ENCODE assay signal across 18 mouse cellular contexts in genomic region chr17:5566006-5566405, GRCm38 (mm10).
DNase-seq lines count a peak whose midpoint lies in the region; ATAC-seq and TF ChIP-seq lines count a peak whose summit lies in the region.
"Had no signal": no experiment of that assay in that cellular context is flagged by ENCODE, and none has a peak within 500 bp of the region (broad histone marks: within the 10 kb centered on the region; RNA-seq: fewer than 3 reads in every experiment).

No protein-coding gene starts in this region.

- H3K4me3 ChIP-seq in hindbrain, postnatal 0 days (ENCODE audit: low read length): no peak overlapping the region
- H3K4me3 ChIP-seq: limb, embryonic 10.5 days; midbrain, embryonic 15.5 days had no signal

- WGBS in hindbrain, postnatal 0 days: 78% methylated on average over 7 of the region's 7 CpGs

- no peak for ATAC-seq in hindbrain, postnatal 0 days
- ATAC-seq: inflammation-experienced regulatory T-cells, adult 6 months; midbrain, embryonic 15.5 days; Patski had no signal

- no peak overlapping the region for H3K27ac ChIP-seq in hindbrain, postnatal 0 days
- H3K27ac ChIP-seq: limb, embryonic 10.5 days; liver, embryonic 14.5 days; midbrain, embryonic 15.5 days had no signal

- H3K4me2 ChIP-seq in hindbrain, postnatal 0 days (ENCODE audit: low read depth, low read length): no peak overlapping the region
- H3K4me2 ChIP-seq: midbrain, embryonic 15.5 days had no signal

- H3K9me3 ChIP-seq in hindbrain, postnatal 0 days (ENCODE audit: low read length): no peaks in the 10 kb centered on the region
- H3K9me3 ChIP-seq: limb, embryonic 10.5 days had no signal

- no peaks in the 10 kb centered on the region for H3K4me1 ChIP-seq in hindbrain, postnatal 0 days (ENCODE audit: insufficient read depth, low read length)
- H3K4me1 ChIP-seq: midbrain, embryonic 15.5 days had no signal

- peak; percentile 49 for DNase-seq in kidney, adult 9 months
- DNase-seq in kidney, adult 18-20 months: no peak
- DNase-seq in urinary bladder, postnatal 36 days (ENCODE audit: low spot score in 2 of 2): peak; percentile 45 to 60
- DNase-seq in urinary bladder, postnatal 25 days (ENCODE audit: low spot score): no peak
- DNase-seq in kidney, postnatal 4 days: peak; percentile 34 to 51
- no peak for DNase-seq in ovary, adult 18-20 months (ENCODE audit: low spot score)
- no peak for DNase-seq in thymus, postnatal 14 days
- no peak for DNase-seq in hindbrain, postnatal 0 days (ENCODE audit: low spot score)
- DNase-seq: adrenal gland, postnatal 36 days; cerebellum, adult 9-10 months; gastrocnemius, postnatal 25 days; right cerebral cortex, adult 18-20 months; thymus, postnatal 25 days had no signal

- no peak overlapping the region for H3K9ac ChIP-seq in hindbrain, postnatal 0 days (replicated peaks; ENCODE audit: low read length)
- H3K9ac ChIP-seq: liver, embryonic 14.5 days; midbrain, embryonic 15.5 days had no signal

- TF ChIP-seq CTCF in hindbrain, postnatal 0 days (IDR thresholded peaks at IDR 0.05; ENCODE audit: low read depth): no peak

- no peaks in the 10 kb centered on the region for H3K27me3 ChIP-seq in hindbrain, postnatal 0 days (ENCODE audit: insufficient read depth, low read length)
- H3K27me3 ChIP-seq: midbrain, embryonic 15.5 days; Patski had no signal

- no peaks in the 10 kb centered on the region for H3K36me3 ChIP-seq in hindbrain, postnatal 0 days (ENCODE audit: insufficient read depth, low read length)
- H3K36me3 ChIP-seq: limb, embryonic 10.5 days; midbrain, embryonic 15.5 days had no signal

Comparison
In these comparisons a context has a peak if more than half of its experiments do, and no peak if none do; other contexts are left out.
1. DNase-seq: peak in kidney, adult 9 months (single experiment), urinary bladder, postnatal 36 days (2 of 2) and kidney, postnatal 4 days (2 of 2); none in kidney, adult 18-20 months (single experiment), urinary bladder, postnatal 25 days (single experiment), ovary, adult 18-20 months (single experiment), thymus, postnatal 14 days (single experiment) and hindbrain, postnatal 0 days (single experiment).